Mouse (Mus musculus) intestine, postnatal 0 days (tissue): ENCODE results near the gene 1810024B03Rik. TPM values are rescaled to one million over a fixed set of nuclear protein-coding genes. Genes with fewer than 3 reads are reported as not detected.

Experiments
- ATAC-seq: fragments of 200-750 bp; cut with Nextera tagmentation; 2 replicates; pipeline ENCODE4 v1.8.0; 2017; ENCODE audit warnings: mild to moderate bottlenecking, moderate TSS enrichment, moderate library complexity
- H3K27ac ChIP-seq: fragments of 300-500 bp; sonication (generic); 2 replicates; pipeline ENCODE4 v1.5.1; 2014; ENCODE audit warnings: mild to moderate bottlenecking, low read depth, low read length, moderate library complexity
- H3K27me3 ChIP-seq: fragments of 300-500 bp; sonication (generic); replicated peaks from 2 replicates; pipeline ENCODE4 v1.6.1; 2014; ENCODE audit warnings: low read length, mixed read lengths; ENCODE audit not compliant: control insufficient read depth, insufficient read depth
- H3K36me3 ChIP-seq: fragments of 300-500 bp; sonication (generic); 2 replicates; pipeline ENCODE4 v1.6.1; 2014; ENCODE audit warnings: mild to moderate bottlenecking, moderate library complexity; ENCODE audit not compliant: control insufficient read depth, insufficient read depth
- H3K4me1 ChIP-seq: fragments of 300-500 bp; sonication (generic); replicated peaks from 2 replicates; pipeline ENCODE4 v1.6.1; 2014; ENCODE audit warnings: antibody characterized with exemption, low read length, mixed read lengths; ENCODE audit not compliant: control insufficient read depth, insufficient read depth
- H3K4me2 ChIP-seq: fragments of 300-500 bp; sonication (generic); replicated peaks from 2 replicates; pipeline ENCODE4 v1.6.1; 2014; ENCODE audit warnings: low read depth, mild to moderate bottlenecking, moderate library complexity
- H3K4me3 ChIP-seq: fragments of 300-500 bp; sonication (generic); 2 replicates; pipeline ENCODE4 v1.5.1; 2014; ENCODE audit warnings: low read depth, low read length
- H3K9ac ChIP-seq: fragments of 300-500 bp; sonication (generic); 2 replicates; pipeline ENCODE4 v1.6.1; 2014; ENCODE audit warnings: mild to moderate bottlenecking, low read depth, low read length
- H3K9me3 ChIP-seq: fragments of 300-500 bp; sonication (generic); 2 replicates; pipeline ENCODE4 v1.6.1; 2016; ENCODE audit warnings: mixed run types; ENCODE audit not compliant: control insufficient read depth
- CTCF ChIP-seq: sonication (generic); IDR thresholded peaks from 2 replicates; pipeline ENCODE4 v1.5.1; 2016; ENCODE audit warnings: low read depth, mild to moderate bottlenecking, control low read depth, antibody characterized with exemption, moderate library complexity
- whole genome bisulfite sequencing: fragments of 180-500 bp; shearing (Covaris S2); extraction: QIAGEN DNeasy Blood & Tissue Kit; methylation state at CpG from one replicate; pipeline ENCODE4 v1.1.7; 2014; 5-methylcytosine and 5-hydroxymethylcytosine counted together
- polyA plus RNA-seq: library from polyadenylated mRNA; unstranded; fragments of >200 nt; fragmentation: Nextera tagmentation; extraction: Ambion mirVana; gene quantifications from 2 replicates; pipeline ENCODE4 v1.2.1, GENCODE M21; 2015

1810024B03Rik gene
- polyA plus RNA-seq: 1.3 and 1.5 TPM in 2 replicates

GRCm38 (mm10) chr2:127207547-127208451 is at the start of gene 1810024B03Rik, which contains the start of gene Snrnp200:
Gene 1810024B03Rik, minus strand, starts transcription at chr2:127208280.
Gene Snrnp200, plus strand, starts transcription at chr2:127208386.
- peak within 1 kb of the TSS; percentile 78 for H3K4me3 ChIP-seq
- WGBS: 11% methylated on average over 36 of the region's 36 CpGs

GRCm38 (mm10) chr2:127255294-127255693 is 47.2 kb upstream of the 1810024B03Rik start:
- 87% methylated on average over 6 of the region's 6 CpGs for WGBS
- H3K9me3 ChIP-seq: no peaks in the 10 kb centered on the region
- ATAC-seq: no peak
- H3K27ac ChIP-seq: no peak overlapping the region
- H3K4me3 ChIP-seq: no peak overlapping the region
- no peak for TF ChIP-seq CTCF
- no peak overlapping the region for H3K4me2 ChIP-seq
- H3K9ac ChIP-seq: no peak overlapping the region
- H3K36me3 ChIP-seq: peaks cover 50% of the 10 kb centered on the region
- H3K27me3 ChIP-seq: no peaks in the 10 kb centered on the region
- no peaks in the 10 kb centered on the region; the same call in 1 of the 2 replicates for H3K4me1 ChIP-seq

More at GRCm38 (mm10) chr2:127207547-127208451, at the start of gene 1810024B03Rik, which contains the start of gene Snrnp200:
- no peaks in the 10 kb centered on the region for H3K27me3 ChIP-seq
- peak; percentile 99 for ATAC-seq
- peak within 1 kb of the TSS; percentile 80 for H3K4me2 ChIP-seq
- peak within 1 kb of the TSS; percentile 83 for H3K9ac ChIP-seq
- H3K27ac ChIP-seq: peak within 1 kb of the TSS; percentile 71
- no peaks in the 10 kb centered on the region; the same call in 1 of the 2 replicates for H3K4me1 ChIP-seq
- H3K9me3 ChIP-seq: no peaks in the 10 kb centered on the region
- H3K36me3 ChIP-seq: peaks cover 33% of the 10 kb centered on the region
- TF ChIP-seq CTCF: no peak

GRCm38 (mm10) chr2:127254604-127255134 is 46.6 kb upstream of the 1810024B03Rik start:
- Histone ChIP-seq H3K4me1 (no peaks in the 10 kb centered on the region; the same call in 1 of the 2 replicates), H3K9ac (no peak overlapping the region), H3K36me3 (peaks cover 48% of the 10 kb centered on the region), H3K27me3 (no peaks in the 10 kb centered on the region), H3K4me3 (no peak overlapping the region), H3K9me3 (no peaks in the 10 kb centered on the region), H3K27ac (no peak overlapping the region), H3K4me2 (no peak overlapping the region)
- TF ChIP-seq CTCF: no peak
- ATAC-seq: no peak
- WGBS: 88% methylated on average over 3 of the region's 3 CpGs

- Histone ChIP-seq H3K4me2 (no peak overlapping the region), H3K27me3 (no peaks in the 10 kb centered on the region), H3K4me1 (peaks cover 5% of the 10 kb centered on the region; the same call in 1 of the 2 replicates), H3K36me3 (peaks cover 30% of the 10 kb centered on the region; the same call in 1 of the 2 replicates), H3K9me3 (no peaks in the 10 kb centered on the region), H3K4me3 (no peak overlapping the region), H3K9ac (no peak overlapping the region), H3K27ac (no peak overlapping the region)
- TF ChIP-seq CTCF: no peak
- 66% methylated on average over 5 of the region's 5 CpGs for WGBS
- no peak for ATAC-seq
These were observed 44.7 kb upstream of the 1810024B03Rik start for GRCm38 (mm10) chr2:127252787-127253186.

- H3K9me3 ChIP-seq: no peaks in the 10 kb centered on the region
- H3K27me3 ChIP-seq: no peaks in the 10 kb centered on the region
- H3K27ac ChIP-seq: peak overlapping the region; percentile 29; the same call in 1 of the 2 replicates
- H3K4me2 ChIP-seq: no peak overlapping the region
- WGBS: 57% methylated on average over 3 of the region's 3 CpGs
- H3K36me3 ChIP-seq: peaks cover 22% of the 10 kb centered on the region; the same call in 1 of the 2 replicates
- H3K9ac ChIP-seq: no peak overlapping the region
- no peak for ATAC-seq
- H3K4me1 ChIP-seq: peaks cover 5% of the 10 kb centered on the region
- no peak overlapping the region for H3K4me3 ChIP-seq
- TF ChIP-seq CTCF: no peak
These were observed 43.9 kb upstream of the 1810024B03Rik start for GRCm38 (mm10) chr2:127251880-127252527.

- Histone ChIP-seq H3K4me1 (peaks cover 5% of the 10 kb centered on the region), H3K4me3 (no peak overlapping the region), H3K27ac (peak overlapping the region; percentile 29; the same call in 1 of the 2 replicates), H3K9me3 (no peaks in the 10 kb centered on the region), H3K9ac (no peak overlapping the region), H3K36me3 (peaks cover 16% of the 10 kb centered on the region; the same call in 1 of the 2 replicates), H3K4me2 (no peak overlapping the region), H3K27me3 (no peaks in the 10 kb centered on the region)
- WGBS: 73% methylated on average over 3 of the region's 3 CpGs
- TF ChIP-seq CTCF: no peak
- ATAC-seq: no peak
These were observed 43.4 kb upstream of the 1810024B03Rik start for GRCm38 (mm10) chr2:127251457-127251856.
